Mouse (Mus musculus): Measurements from ENCODE around the gene Il7r. TPM values are rescaled to one million over a fixed set of nuclear protein-coding genes. Genes with fewer than 3 reads are reported as not detected.

Il7r gene
- total RNA-seq, 2 experiments from 2014 or later: 0.34 to 0.35 TPM

DNA sequence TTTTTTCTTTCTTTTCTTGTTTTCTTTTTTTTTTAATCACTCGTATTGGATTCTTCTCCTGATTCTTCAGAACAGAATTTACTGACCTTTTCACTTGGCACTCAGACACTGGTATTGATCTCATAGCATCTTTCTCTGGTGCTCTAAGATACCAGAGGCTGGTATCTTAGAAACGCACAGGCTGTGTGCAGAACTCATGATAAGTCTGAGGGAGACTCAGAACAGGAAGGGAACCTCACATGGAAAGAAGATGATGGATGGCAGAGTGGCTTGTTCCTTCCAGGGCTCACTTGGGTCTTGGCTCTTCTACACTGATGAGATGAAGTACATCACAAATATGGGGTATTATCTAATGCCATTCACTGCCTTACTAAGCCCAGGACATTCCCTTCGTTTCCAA, 57.4 kb downstream of the Il7r start:
- DNase-seq (ENCODE audit: extremely low spot score in 1 of 2, low spot score in 1 of 2): no peak

DNA sequence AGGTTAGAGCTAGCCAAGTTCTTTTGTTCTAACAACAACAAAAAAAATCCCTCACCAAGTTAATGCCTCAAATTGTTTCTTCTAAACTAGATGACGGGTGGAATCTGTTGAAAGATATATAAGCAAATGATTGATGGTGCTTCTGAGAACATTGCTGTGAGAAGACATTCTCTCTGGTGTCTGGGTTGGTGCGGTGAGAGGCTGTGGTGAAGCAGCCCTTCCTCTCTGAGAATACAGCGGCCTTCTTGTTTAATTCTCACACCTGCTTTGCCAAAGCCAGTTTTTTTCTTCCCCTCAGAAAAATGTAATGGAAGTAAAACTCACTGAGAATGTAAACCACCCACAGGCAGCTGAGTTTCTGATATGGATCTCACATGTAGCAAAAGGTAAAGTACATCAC, 57.8 kb downstream of the Il7r start:
- DNase-seq (ENCODE audit: extremely low spot score in 1 of 2, low spot score in 1 of 2): no peak

DNA sequence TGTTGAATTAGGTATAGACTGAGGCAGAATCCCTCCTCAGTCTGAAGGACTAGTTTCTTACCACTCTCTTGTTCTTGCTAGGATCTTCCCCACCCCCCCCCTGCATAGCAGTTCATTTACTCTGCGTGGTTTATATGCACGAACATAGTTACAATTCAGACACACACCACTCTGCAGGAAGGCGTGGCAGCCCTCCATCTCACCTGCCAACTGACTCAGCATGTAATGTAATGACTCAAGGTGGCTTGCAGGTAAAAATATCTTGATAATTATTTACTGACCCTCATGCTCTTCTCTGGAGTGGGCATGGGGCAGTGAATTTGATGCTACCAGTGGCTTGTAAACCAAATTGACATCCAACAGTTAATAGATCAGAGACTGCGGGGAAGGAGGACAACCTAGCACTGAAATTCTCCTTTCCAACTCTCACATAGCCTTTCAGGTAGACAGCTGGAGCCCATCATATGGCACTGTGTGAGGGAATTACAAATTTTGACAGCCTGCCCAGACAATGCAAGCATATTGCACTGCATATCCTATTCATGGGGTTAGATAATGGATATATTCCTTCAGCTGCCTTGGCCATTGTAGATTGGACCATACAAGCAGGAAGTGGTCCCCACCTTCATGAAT, 58.8 kb downstream of the Il7r start:
- no peak for DNase-seq (ENCODE audit: extremely low spot score in 1 of 2, low spot score in 1 of 2)

DNA sequence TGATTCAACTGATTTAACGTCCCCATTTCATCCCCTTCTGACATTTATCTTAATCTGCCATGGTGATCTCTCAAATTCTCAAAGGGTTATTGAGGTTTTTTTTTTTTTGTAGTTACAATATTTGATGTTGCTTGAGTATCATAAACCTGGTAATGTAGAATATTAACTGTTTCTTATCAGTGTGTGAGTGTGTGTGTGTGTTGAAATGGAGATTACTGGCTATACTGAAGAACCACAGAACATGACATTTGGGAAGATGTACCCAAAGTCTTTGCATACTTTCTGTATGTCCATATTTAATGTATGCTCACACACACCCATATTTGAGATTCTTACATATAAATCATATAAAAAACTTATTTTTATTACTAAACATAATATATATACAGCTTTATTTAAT, 65.9 kb downstream of the Il7r start:
- DNase-seq (ENCODE audit: extremely low spot score in 1 of 2, low spot score in 1 of 2): no peak

DNA sequence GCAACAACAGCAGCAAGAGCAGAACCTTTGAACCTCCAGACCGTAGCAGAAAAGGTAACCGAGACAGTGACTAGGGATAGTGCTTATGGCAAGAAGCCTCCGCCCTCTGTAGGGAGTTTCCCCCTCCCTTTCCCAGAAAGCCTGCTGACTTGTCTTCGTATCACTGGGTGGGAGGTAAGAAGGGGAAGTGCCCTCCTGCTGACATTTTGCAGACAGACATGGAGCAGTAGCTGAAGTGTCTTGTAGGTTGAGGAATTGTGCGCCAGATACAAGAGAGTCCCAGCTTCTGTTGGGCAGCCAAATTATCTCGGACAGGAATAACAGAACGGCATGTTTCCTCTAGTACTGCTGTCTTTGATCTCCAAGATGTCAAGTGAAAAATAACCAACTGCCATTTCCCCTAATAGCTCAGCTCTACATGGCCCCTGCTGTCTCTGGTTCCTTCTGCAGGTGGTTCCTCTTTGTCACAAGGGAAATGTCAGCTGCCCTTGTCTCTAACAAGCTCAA, 66.4 kb downstream of the Il7r start:
- no peak for DNase-seq (ENCODE audit: extremely low spot score in 1 of 2, low spot score in 1 of 2)

Other genes with a start within 250 kb of the Il7r start
- not detected for gene Ugt3a2, start 194.6 kb downstream of the Il7r start, total RNA-seq (2021)
- 1 to 10 TPM; 2.3 to 2.5 TPM for gene Capsl, start 94.1 kb downstream of the Il7r start, total RNA-seq (2021)
- 1 to 10 TPM; 1.9 to 2.1 TPM for gene Spef2, start 218.7 kb upstream of the Il7r start, total RNA-seq (2021)

All from layer of hippocampus, postnatal 25 days (tissue).